Mouse (Mus musculus) testis, adult 2 months (tissue): ENCODE results near the gene Gpank1.

ENCODE experiments used
- CTCF ChIP-seq: fragments of 200-500 bp; IDR thresholded peaks from 2 replicates; pipeline ENCODE4 v1.5.1; 2012; ENCODE audit warnings: low read depth, mild to moderate bottlenecking, inconsistent platforms, low read length, moderate library complexity; ENCODE audit not compliant: control insufficient read depth, insufficient read depth, insufficient replicate concordance
- POLR2A ChIP-seq: fragments of 200-500 bp; IDR thresholded peaks from 2 replicates; pipeline ENCODE4 v1.6.1; 2012; ENCODE audit warnings: low read depth, mild to moderate bottlenecking, inconsistent platforms, low read length, moderate library complexity; ENCODE audit not compliant: control insufficient read depth

DNA sequence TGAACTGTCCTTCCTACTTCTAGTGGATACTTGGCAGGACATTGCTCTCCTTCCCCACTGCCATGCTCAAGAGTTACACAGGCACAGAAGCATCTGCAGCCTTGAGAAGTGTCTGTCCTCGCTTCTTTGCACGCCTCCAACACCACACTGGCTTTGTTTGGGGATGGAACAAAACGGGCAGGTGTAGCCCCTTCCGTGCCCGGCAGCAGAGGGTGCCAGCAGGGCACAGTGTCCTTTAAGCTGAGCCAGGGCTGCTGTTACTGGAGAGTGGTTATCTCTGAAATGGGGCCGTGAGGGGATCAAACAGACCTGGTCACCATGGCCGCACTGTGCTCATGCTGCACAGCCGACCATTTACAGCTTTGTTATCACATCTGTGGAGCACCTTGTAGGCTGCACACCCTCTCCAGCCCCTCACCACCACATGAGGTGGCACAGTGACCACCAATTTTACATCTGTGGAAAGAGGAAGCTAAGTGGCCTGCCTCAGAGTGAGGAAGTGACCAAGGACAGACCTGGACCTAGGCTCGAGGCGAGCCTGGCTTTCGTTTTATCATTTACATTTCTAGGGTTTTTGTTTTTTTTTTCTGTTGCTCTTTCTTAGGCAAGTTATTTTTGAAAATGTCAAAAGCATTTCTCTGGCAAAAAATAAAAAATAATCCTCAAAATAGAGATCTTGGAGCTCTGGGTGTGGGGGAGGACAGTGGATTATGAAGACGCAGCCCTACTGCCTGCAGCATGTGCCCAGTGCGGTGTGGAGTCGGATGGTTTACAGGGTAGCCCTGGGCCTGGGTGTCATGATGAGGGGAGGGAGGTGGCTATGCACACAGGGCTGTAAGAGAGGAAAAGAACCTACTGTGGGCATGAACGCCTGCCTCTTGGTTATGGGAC lies 26.5 kb upstream of the Gpank1 start:
- no peak for TF ChIP-seq CTCF
- no peak for TF ChIP-seq POLR2A
